Mouse (Mus musculus) hindbrain, embryonic 12.5 days (tissue): ENCODE data around the gene B3gat1. TPM values are rescaled to one million over a fixed set of nuclear protein-coding genes. Genes with fewer than 3 reads are reported as not detected.

Source experiments
- ATAC-seq: fragments of 200-750 bp; cut with Nextera tagmentation; 2 replicates; pipeline ENCODE4 v1.8.0; 2017; ENCODE audit warnings: moderate TSS enrichment; ENCODE audit not compliant: low FRiP score
- H3K27ac ChIP-seq: fragments of 300-500 bp; sonication (generic); 2 replicates; pipeline ENCODE4 v1.5.1; 2016; ENCODE audit warnings: mild to moderate bottlenecking
- H3K27me3 ChIP-seq: fragments of 300-500 bp; sonication (generic); 2 replicates; pipeline ENCODE4 v1.6.1; 2016; ENCODE audit warnings: mild to moderate bottlenecking
- H3K36me3 ChIP-seq: fragments of 300-500 bp; sonication (generic); 2 replicates; pipeline ENCODE4 v1.6.1; 2016; ENCODE audit warnings: mild to moderate bottlenecking
- H3K4me1 ChIP-seq: fragments of 300-500 bp; sonication (generic); 2 replicates; pipeline ENCODE4 v1.6.1; 2016
- H3K4me2 ChIP-seq: fragments of 300-500 bp; sonication (generic); replicated peaks from 2 replicates; pipeline ENCODE4 v1.6.1; 2016; ENCODE audit warnings: mild to moderate bottlenecking
- H3K4me3 ChIP-seq: fragments of 300-500 bp; sonication (generic); 2 replicates; pipeline ENCODE4 v1.5.1; 2016; ENCODE audit warnings: mild to moderate bottlenecking
- H3K9ac ChIP-seq: fragments of 300-500 bp; sonication (generic); 2 replicates; pipeline ENCODE4 v1.6.1; 2016; ENCODE audit warnings: mild to moderate bottlenecking, moderate library complexity
- H3K9me3 ChIP-seq: fragments of 300-500 bp; sonication (generic); replicated peaks from 2 replicates; pipeline ENCODE4 v1.6.1; 2016; ENCODE audit warnings: mild to moderate bottlenecking
- WGBS: fragments of 180-500 bp; shearing (Covaris S2); methylation state at CpG from one replicate; pipeline ENCODE4 v1.1.7; 2016; 5-methylcytosine and 5-hydroxymethylcytosine counted together
- polyA plus RNA-seq: library from polyadenylated mRNA; unstranded; fragments of >200 nt; fragmentation: Nextera tagmentation; extraction: Ambion mirVana; gene quantifications from 2 replicates; pipeline ENCODE4 v1.2.1, GENCODE M21; 2016

B3gat1 gene
- polyA plus RNA-seq: 16.0 and 17.0 TPM in 2 replicates

DNA sequence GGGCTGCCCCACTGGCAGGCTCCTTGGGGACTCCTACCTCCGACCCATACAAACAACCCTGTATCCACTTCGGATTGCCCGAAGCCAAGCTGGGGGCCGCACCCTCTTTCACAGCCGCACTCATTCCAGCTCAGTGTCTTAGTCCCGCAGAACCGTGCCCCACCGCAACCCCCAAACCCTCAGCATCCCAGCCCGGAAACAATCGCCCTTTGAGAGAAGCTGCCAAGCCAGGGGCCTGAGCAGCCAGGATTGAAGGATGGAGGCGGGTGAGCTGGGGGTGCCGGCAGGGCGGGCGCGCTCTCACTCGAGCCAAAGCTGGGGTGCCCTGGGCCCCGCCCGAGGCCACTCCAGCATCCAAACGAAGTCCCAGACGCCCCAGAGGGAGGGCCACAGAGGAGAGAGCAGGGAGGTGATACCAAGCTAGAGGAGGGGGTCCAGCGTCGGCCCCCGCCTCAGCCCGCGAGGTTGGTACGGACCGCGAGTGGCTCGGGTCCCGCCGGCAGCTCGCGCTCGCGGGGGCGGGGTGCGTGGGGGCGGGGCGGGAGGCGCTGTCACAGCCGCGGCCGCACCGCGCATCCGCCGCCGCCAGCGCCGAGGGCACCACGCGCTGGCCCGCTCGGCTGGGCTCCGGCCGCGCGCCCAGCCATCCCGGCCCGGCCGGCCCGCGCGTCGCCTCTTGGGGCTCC is at the start of gene B3gat1:
Gene B3gat1, plus strand, starts transcription at position 523 of the 686 bp plus-strand sequence.
- H3K9ac ChIP-seq: peak within 1 kb of the TSS; percentile 82
- ATAC-seq: peak; percentile 89
- peaks cover 8% of the 10 kb centered on the region for H3K27me3 ChIP-seq
- under 1% methylated on average over 57 of the region's 65 CpGs for WGBS
- H3K4me2 ChIP-seq: peak within 1 kb of the TSS; percentile 82
- no peaks in the 10 kb centered on the region for H3K9me3 ChIP-seq
- no peaks in the 10 kb centered on the region for H3K36me3 ChIP-seq
- peak within 1 kb of the TSS; percentile 78 for H3K4me3 ChIP-seq
- H3K4me1 ChIP-seq: peaks cover 21% of the 10 kb centered on the region
- peak within 1 kb of the TSS; percentile 79 for H3K27ac ChIP-seq

- no peak overlapping the region for H3K9ac ChIP-seq
- WGBS: 53% methylated on average over 1 of the region's 1 CpGs
- H3K27ac ChIP-seq: no peak overlapping the region
- H3K9me3 ChIP-seq: no peaks in the 10 kb centered on the region
- H3K4me2 ChIP-seq: no peak overlapping the region
- H3K36me3 ChIP-seq: no peaks in the 10 kb centered on the region
- H3K4me3 ChIP-seq: no peak overlapping the region
- no peaks in the 10 kb centered on the region for H3K27me3 ChIP-seq
- ATAC-seq: no peak
- H3K4me1 ChIP-seq: peaks cover 4% of the 10 kb centered on the region; the same call in 1 of the 2 replicates
These were observed 44.4 kb upstream of the B3gat1 start for GRCm38 (mm10) chr9:26689171-26689570.

GRCm38 (mm10) chr9:26689956-26690698 is 43.4 kb upstream of the B3gat1 start:
- Histone ChIP-seq H3K27ac (no peak overlapping the region), H3K4me1 (peaks cover 4% of the 10 kb centered on the region; the same call in 1 of the 2 replicates), H3K9ac (no peak overlapping the region), H3K4me3 (no peak overlapping the region), H3K36me3 (no peaks in the 10 kb centered on the region), H3K4me2 (no peak overlapping the region), H3K9me3 (no peaks in the 10 kb centered on the region), H3K27me3 (no peaks in the 10 kb centered on the region)
- ATAC-seq: peak; percentile 85
- 45% methylated on average over 7 of the region's 7 CpGs for WGBS

GRCm38 (mm10) chr9:26692641-26693040 is 40.9 kb upstream of the B3gat1 start:
- Histone ChIP-seq H3K36me3 (no peaks in the 10 kb centered on the region), H3K27ac (no peak overlapping the region), H3K4me1 (peaks cover 4% of the 10 kb centered on the region; the same call in 1 of the 2 replicates), H3K27me3 (no peaks in the 10 kb centered on the region), H3K4me2 (no peak overlapping the region), H3K9me3 (no peaks in the 10 kb centered on the region), H3K4me3 (no peak overlapping the region), H3K9ac (no peak overlapping the region)
- 77% methylated on average over 4 of the region's 4 CpGs for WGBS
- no peak for ATAC-seq

- Histone ChIP-seq H3K9ac (no peak overlapping the region), H3K4me1 (peaks cover 4% of the 10 kb centered on the region; the same call in 1 of the 2 replicates), H3K9me3 (no peaks in the 10 kb centered on the region), H3K4me2 (no peak overlapping the region), H3K27me3 (no peaks in the 10 kb centered on the region), H3K27ac (no peak overlapping the region), H3K36me3 (no peaks in the 10 kb centered on the region), H3K4me3 (no peak overlapping the region)
- WGBS: 79% methylated on average over 3 of the region's 3 CpGs
- no peak for ATAC-seq
These were observed 38.9 kb upstream of the B3gat1 start for GRCm38 (mm10) chr9:26694656-26695055.

- WGBS: 84% methylated on average over 5 of the region's 5 CpGs
- H3K36me3 ChIP-seq: no peaks in the 10 kb centered on the region
These were observed 38.4 kb upstream of the B3gat1 start for GRCm38 (mm10) chr9:26695178-26695577.

DNA sequence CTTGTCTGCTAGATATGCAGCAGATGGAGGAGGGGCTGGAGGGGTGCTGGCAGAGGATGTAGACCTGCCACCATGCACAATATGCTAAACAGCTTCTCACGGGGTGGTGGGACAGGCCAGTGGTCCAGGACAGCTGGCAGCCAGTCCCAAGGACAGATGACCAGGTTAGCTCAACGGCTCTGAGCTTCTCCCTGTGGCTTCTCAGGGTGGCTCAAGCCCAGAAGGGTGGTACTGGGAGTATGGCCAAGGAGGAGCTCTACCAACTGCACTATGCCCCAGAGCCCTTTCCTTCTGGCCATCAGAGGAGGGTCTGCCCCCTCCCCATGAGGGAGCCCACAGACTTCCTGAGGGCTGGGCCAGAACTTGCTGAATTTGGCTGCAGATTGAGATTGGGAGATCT is 35.2 kb upstream of the B3gat1 start:
- no peak overlapping the region for H3K27ac ChIP-seq
- H3K4me2 ChIP-seq: no peak overlapping the region
- no peak overlapping the region for H3K4me3 ChIP-seq
- no peaks in the 10 kb centered on the region for H3K9me3 ChIP-seq
- no peaks in the 10 kb centered on the region for H3K27me3 ChIP-seq
- ATAC-seq: no peak
- no peaks in the 10 kb centered on the region for H3K36me3 ChIP-seq
- no peak overlapping the region for H3K9ac ChIP-seq
- 89% methylated on average over 2 of the region's 2 CpGs for WGBS
- no peaks in the 10 kb centered on the region for H3K4me1 ChIP-seq

More at GRCm38 (mm10) chr9:26695178-26695577, 38.4 kb upstream of the B3gat1 start:
- Histone ChIP-seq H3K4me3 (no peak overlapping the region), H3K27me3 (no peaks in the 10 kb centered on the region), H3K4me1 (peaks cover 2% of the 10 kb centered on the region; the same call in 1 of the 2 replicates), H3K4me2 (no peak overlapping the region), H3K9me3 (no peaks in the 10 kb centered on the region), H3K9ac (no peak overlapping the region), H3K27ac (no peak overlapping the region)
- ATAC-seq: no peak

- no peak for ATAC-seq
- no peak overlapping the region for H3K9ac ChIP-seq
- no peaks in the 10 kb centered on the region for H3K9me3 ChIP-seq
- 82% methylated on average over 2 of the region's 2 CpGs for WGBS
- no peaks in the 10 kb centered on the region for H3K4me1 ChIP-seq
- no peaks in the 10 kb centered on the region for H3K36me3 ChIP-seq
- no peaks in the 10 kb centered on the region for H3K27me3 ChIP-seq
- no peak overlapping the region for H3K4me3 ChIP-seq
- H3K27ac ChIP-seq: no peak overlapping the region
- no peak overlapping the region for H3K4me2 ChIP-seq
These were observed 33.2 kb upstream of the B3gat1 start for GRCm38 (mm10) chr9:26700329-26700728.

DNA sequence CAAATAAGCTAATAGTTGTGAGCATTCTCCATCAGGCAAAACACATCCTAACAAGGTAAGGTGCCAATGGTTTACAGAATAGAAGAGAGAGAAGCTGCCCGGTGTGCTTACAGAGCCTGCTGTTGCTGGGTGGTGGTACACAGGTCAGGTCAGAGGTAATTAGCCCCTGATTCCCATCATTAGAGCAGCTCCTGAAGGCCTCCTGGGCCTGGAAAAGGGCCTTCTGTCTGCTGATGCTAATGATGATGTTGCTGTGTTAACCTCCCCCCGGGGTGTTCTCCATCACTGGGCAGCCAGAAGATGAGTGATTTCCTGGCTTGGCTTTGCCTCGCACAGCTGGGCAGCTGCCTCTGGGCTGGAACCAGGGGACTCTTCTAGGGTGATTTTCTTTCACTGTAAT is 15.1 kb upstream of the B3gat1 start:
- no peak overlapping the region for H3K9ac ChIP-seq
- H3K4me1 ChIP-seq: 0 out of 2 replicates have a peak, but pooled peaks cover 7% of the 10 kb centered on the region
- H3K27ac ChIP-seq: no peak overlapping the region
- no peaks in the 10 kb centered on the region for H3K27me3 ChIP-seq
- WGBS: 41% methylated on average over 3 of the region's 3 CpGs
- H3K4me2 ChIP-seq: no peak overlapping the region
- no peaks in the 10 kb centered on the region for H3K9me3 ChIP-seq
- H3K4me3 ChIP-seq: no peak overlapping the region
- no peaks in the 10 kb centered on the region for H3K36me3 ChIP-seq
- peak; percentile 67 for ATAC-seq

DNA sequence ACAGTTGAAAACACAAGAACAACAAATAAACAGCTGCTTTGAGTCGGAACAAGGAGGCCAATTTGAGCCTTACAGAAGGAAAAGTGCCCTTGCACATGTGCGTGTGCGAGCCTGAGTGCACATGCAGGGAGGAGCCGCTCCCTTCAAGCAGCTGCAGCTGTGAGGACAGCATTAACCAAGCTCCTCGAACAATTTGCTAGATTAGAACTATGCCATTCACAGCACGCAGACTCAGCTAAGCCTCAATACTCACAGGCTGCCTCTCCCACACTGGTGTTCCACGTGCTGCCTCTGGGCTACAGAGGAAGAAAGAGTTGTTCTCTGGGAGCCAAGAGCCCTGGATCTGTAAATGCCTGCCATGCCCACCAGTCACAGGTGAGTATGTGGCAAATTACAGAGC is 11.8 kb upstream of the B3gat1 start:
- H3K9me3 ChIP-seq: no peaks in the 10 kb centered on the region
- no peak overlapping the region for H3K9ac ChIP-seq
- no peak for ATAC-seq
- H3K4me1 ChIP-seq: 0 out of 2 replicates have a peak, but pooled peaks cover 7% of the 10 kb centered on the region
- H3K4me2 ChIP-seq: no peak overlapping the region
- H3K4me3 ChIP-seq: no peak overlapping the region
- H3K27ac ChIP-seq: no peak overlapping the region
- no peaks in the 10 kb centered on the region for H3K36me3 ChIP-seq
- 75% methylated on average over 7 of the region's 7 CpGs for WGBS
- no peaks in the 10 kb centered on the region for H3K27me3 ChIP-seq

DNA sequence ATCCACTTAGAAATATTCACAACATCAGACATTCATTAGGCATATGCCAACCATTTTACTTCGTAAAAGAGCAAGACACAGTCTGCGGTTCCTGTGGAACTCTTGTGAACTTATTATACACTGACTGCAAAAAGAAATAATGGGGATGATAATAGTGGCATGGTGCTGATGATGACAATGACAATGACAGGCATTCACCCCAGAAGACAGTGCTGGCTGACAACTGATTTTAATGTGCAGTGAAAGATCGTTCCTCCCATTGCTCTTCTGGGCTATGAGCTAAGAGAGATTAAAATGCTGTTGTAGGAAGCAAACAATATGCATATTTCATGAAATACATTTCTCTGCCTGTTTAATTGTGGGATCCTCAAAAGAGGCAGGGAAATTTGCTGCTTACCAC is 7.8 kb upstream of the B3gat1 start:
- Histone ChIP-seq H3K4me3 (no peak overlapping the region), H3K27me3 (no peaks in the 10 kb centered on the region), H3K9me3 (no peaks in the 10 kb centered on the region), H3K9ac (no peak overlapping the region), H3K4me1 (no peaks in the 10 kb centered on the region), H3K4me2 (no peak overlapping the region), H3K27ac (no peak overlapping the region), H3K36me3 (no peaks in the 10 kb centered on the region)
- 86% methylated on average over 3 of the region's 3 CpGs for WGBS
- no peak for ATAC-seq

GRCm38 (mm10) chr9:26727445-26727844 is 6.1 kb upstream of the B3gat1 start:
- Histone ChIP-seq H3K27me3 (peaks cover 5% of the 10 kb centered on the region; the same call in 1 of the 2 replicates), H3K4me1 (no peaks in the 10 kb centered on the region), H3K9ac (no peak overlapping the region), H3K4me2 (no peak overlapping the region), H3K27ac (no peak overlapping the region), H3K36me3 (no peaks in the 10 kb centered on the region), H3K4me3 (no peak overlapping the region), H3K9me3 (no peaks in the 10 kb centered on the region)
- 61% methylated on average over 2 of the region's 2 CpGs for WGBS
- no peak for ATAC-seq
